Mouse (Mus musculus) ES-E14 (cell line): ENCODE measurements around the gene Midn. TPM values are rescaled to one million over a fixed set of nuclear protein-coding genes. Genes with fewer than 3 reads are reported as not detected.

Experiments used
- DNase-seq: peaks from one replicate; pipeline ENCODE4 v3.0.0-alpha.2; 2013; ENCODE audit warnings: low read depth, low spot score
- H3K27ac ChIP-seq: 2 replicates; pipeline ENCODE4 v1.5.1; 2012; ENCODE audit warnings: low read depth, mild to moderate bottlenecking, low read length, moderate library complexity, mixed read lengths; ENCODE audit not compliant: poor library complexity, insufficient read depth, severe bottlenecking
- H3K36me3 ChIP-seq: 2 replicates; pipeline ENCODE4 v1.6.1; 2012; ENCODE audit warnings: mild to moderate bottlenecking, low read length, moderate library complexity, mixed read lengths; ENCODE audit not compliant: control insufficient read depth, poor library complexity, insufficient read depth, severe bottlenecking
- H3K4me1 ChIP-seq, 2 experiments: fragments of 150-350 bp in 1 of 2; sonication (generic) in 1 of 2; 2 replicates each; pipeline ENCODE4 v1.6.1; 2012; ENCODE audit warnings: low read length in 2 of 2, mild to moderate bottlenecking in 1 of 2, mixed read lengths in 1 of 2; ENCODE audit not compliant: control insufficient read depth in 2 of 2, insufficient read depth in 2 of 2, poor library complexity in 1 of 2
- H3K4me3 ChIP-seq, 2 experiments: fragments of 150-350 bp in 1 of 2; sonication (generic) in 1 of 2; 2 replicates each; pipeline ENCODE4 v1.5.1; 2012; ENCODE audit warnings: low read length in 2 of 2, low read depth in 1 of 2, mild to moderate bottlenecking in 1 of 2, mixed read lengths in 1 of 2; ENCODE audit not compliant: insufficient read depth in 1 of 2, poor library complexity in 1 of 2, severe bottlenecking in 1 of 2
- H3K9ac ChIP-seq: 2 replicates; pipeline ENCODE4 v1.6.1; 2012; ENCODE audit warnings: low read depth, mild to moderate bottlenecking, low read length, mixed read lengths; ENCODE audit not compliant: poor library complexity, insufficient read depth, severe bottlenecking
- H3K9me3 ChIP-seq: fragments of 150-350 bp; sonication (generic); 2 replicates; pipeline ENCODE4 v1.6.1; 2012; ENCODE audit warnings: low read depth, mild to moderate bottlenecking, low read length; ENCODE audit not compliant: control insufficient read depth, insufficient read depth
- CHD2 ChIP-seq: IDR thresholded peaks from 2 replicates; pipeline ENCODE4 v1.6.1; 2014; ENCODE audit warnings: mild to moderate bottlenecking, low read depth, low read length, inconsistent platforms
- HCFC1 ChIP-seq: IDR thresholded peaks from 2 replicates; pipeline ENCODE4 v1.6.1; 2012; ENCODE audit warnings: low read length, inconsistent platforms, borderline replicate concordance; ENCODE audit not compliant: insufficient read depth
- MAFK ChIP-seq: IDR thresholded peaks from 2 replicates; pipeline ENCODE4 v1.6.1; 2014; ENCODE audit warnings: mild to moderate bottlenecking, low read depth, low read length, inconsistent platforms; ENCODE audit not compliant: insufficient read depth
- ZC3H11A ChIP-seq: IDR thresholded peaks from 2 replicates; pipeline ENCODE4 v1.6.1; 2012; ENCODE audit warnings: low read depth, mild to moderate bottlenecking, inconsistent platforms, low read length, borderline replicate concordance
- ZNF384 ChIP-seq: IDR thresholded peaks from 2 replicates; pipeline ENCODE4 v1.6.1; 2012; ENCODE audit warnings: low read depth, low read length, inconsistent platforms
- in situ Hi-C, 2 experiments: fragments of 600-800 bp; cut with MboI; formaldehyde crosslinking; loops; one replicate each; pipeline ENCODE4 v1.15.1; 2025; ENCODE audit warnings: low sequenced_read_pairs in 2 of 2, inconsistent platforms in 1 of 2; ENCODE audit not compliant: unreplicated experiment in 2 of 2
- total RNA-seq: library from RNA; depleted of rRNA; stranded (reverse); fragments of 300-350 nt; gene quantifications from 2 replicates; pipeline ENCODE4 v1.2.3, GENCODE M21; 2012

Gene Midn
- total RNA-seq, 1 experiment, result 38.3 TPM

DNA sequence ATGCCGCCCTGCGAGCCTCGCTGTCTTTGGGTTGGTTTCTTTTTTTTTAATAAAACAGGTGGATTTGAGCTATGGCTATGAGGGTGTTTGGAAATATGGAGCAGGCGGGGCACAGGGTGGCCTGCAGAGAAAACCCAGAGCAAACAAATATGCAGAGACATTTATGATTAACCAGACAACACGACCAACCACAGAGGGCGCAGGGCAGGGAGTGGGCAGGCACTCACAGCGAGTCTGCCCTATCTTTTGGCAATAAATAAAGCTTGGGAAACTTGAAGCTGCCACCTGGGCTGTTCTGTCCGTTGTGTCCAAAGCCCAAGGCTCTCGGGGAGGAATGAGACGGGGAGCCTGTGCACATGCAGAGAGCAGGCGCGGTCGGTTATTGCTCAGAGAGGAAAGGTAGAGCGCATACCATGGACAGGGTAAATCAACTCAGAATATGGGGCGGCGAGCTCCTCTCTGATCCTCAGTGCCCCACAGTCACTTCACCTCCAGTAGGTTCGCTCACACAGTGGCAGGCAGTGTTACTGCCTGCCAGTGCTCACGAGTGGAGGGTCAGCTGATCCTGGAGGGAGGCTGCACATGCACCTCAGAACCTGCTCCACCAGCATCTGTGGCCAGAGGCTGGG is 17.6 kb upstream of the Midn start:
- no peak overlapping the region for H3K27ac ChIP-seq
- no peak overlapping the region for H3K9ac ChIP-seq

GRCm38 (mm10) chr10:80131316-80131951 is 16.6 kb upstream of the Midn start:
- H3K4me1 ChIP-seq, result peaks cover 3 to 15% of the 10 kb centered on the region in 2 experiments; a peak in 1 of 4 replicates
- no peak for DNase-seq
- no peaks in the 10 kb centered on the region for H3K9me3 ChIP-seq
- no peak overlapping the region for H3K27ac ChIP-seq
- TF ChIP-seq ZC3H11A, result no peak
- no peak for TF ChIP-seq MAFK
- in situ Hi-C loops, result no loop called here
- H3K9ac ChIP-seq, result peak overlapping the region; percentile 6; the same call in 1 of the 2 replicates
- peak overlapping the region; percentile 5 to 9; a peak in 2 of 4 replicates for H3K4me3 ChIP-seq
- H3K36me3 ChIP-seq, result peaks cover 79% of the 10 kb centered on the region

More for the DNA sequence above, 17.6 kb upstream of the Midn start:
- peaks cover 86% of the 10 kb centered on the region for H3K36me3 ChIP-seq
- H3K4me1 ChIP-seq, result peaks cover 0 to 15% of the 10 kb centered on the region in 2 experiments; a peak in 1 of 4 replicates
- H3K9me3 ChIP-seq, result no peaks in the 10 kb centered on the region
- no peak for DNase-seq
- in situ Hi-C loops, result no loop called here
- H3K4me3 ChIP-seq, result no peak overlapping the region
- TF ChIP-seq ZC3H11A (no peak), CHD2 (no peak), ZNF384 (no peak), HCFC1 (no peak), MAFK (no peak)

DNA sequence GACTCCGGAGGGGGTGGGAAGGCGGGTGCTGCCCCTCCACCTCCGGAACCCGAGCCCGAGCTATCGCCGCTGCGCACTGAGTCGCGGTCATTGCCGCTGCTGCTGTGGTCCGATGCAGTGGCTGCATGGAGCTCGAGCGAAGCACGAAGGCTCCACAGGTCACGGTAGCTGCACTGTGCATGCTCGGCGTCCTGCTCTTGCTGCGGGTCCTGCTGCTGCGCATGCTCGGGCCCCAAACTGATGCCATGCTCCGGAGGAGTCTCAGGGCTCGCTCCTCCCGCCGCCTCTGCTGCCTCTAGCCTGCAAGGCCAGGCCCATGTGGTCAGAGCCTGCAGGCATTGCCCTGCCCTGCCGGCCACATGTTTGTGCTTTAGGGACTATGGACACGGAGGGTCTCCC is 16.1 kb upstream of the Midn start:
- peaks cover 73% of the 10 kb centered on the region for H3K36me3 ChIP-seq
- TF ChIP-seq HCFC1, result no peak
- no peak for TF ChIP-seq ZNF384
- no peak for TF ChIP-seq MAFK
- TF ChIP-seq ZC3H11A, result no peak
- TF ChIP-seq CHD2, result no peak
- DNase-seq, result no peak

GRCm38 (mm10) chr10:80133226-80133849 is 14.7 kb upstream of the Midn start:
- no peak for DNase-seq
- TF ChIP-seq MAFK (no peak), ZC3H11A (no peak), ZNF384 (no peak), HCFC1 (no peak), CHD2 (no peak)
- in situ Hi-C loops, result no loop called here
- no peak overlapping the region for H3K27ac ChIP-seq
- peaks cover 60% of the 10 kb centered on the region for H3K36me3 ChIP-seq
- no peak overlapping the region for H3K9ac ChIP-seq
- peaks cover 5 to 24% of the 10 kb centered on the region in 2 experiments; a peak in 3 of 4 replicates for H3K4me1 ChIP-seq
- H3K4me3 ChIP-seq, result no peak overlapping the region
- H3K9me3 ChIP-seq, result no peaks in the 10 kb centered on the region

More for the DNA sequence above, 16.1 kb upstream of the Midn start:
- Histone ChIP-seq H3K4me1 (peaks cover 3 to 18% of the 10 kb centered on the region in 2 experiments; a peak in 1 of 4 replicates), H3K9ac (peak overlapping the region; percentile 2; the same call in 1 of the 2 replicates), H3K27ac (no peak overlapping the region), H3K9me3 (no peaks in the 10 kb centered on the region), H3K4me3 (peak overlapping the region; percentile 5 to 9; a peak in 2 of 4 replicates)
- in situ Hi-C loops, result no loop called here
